Comparison of ENCODE assay signal across 8 mouse cellular contexts in genomic region chr12:105785000-105785774, GRCm38 (mm10). TPM values are rescaled to one million over a fixed set of nuclear protein-coding genes. Genes with fewer than 3 reads are reported as not detected.
DNase-seq lines count a peak whose midpoint lies in the region; ATAC-seq and TF ChIP-seq lines count a peak whose summit lies in the region.

No protein-coding gene starts in this region.

- H3K27ac ChIP-seq in embryonic facial prominence, embryonic 13.5 days, result peak overlapping the region; percentile 97
- H3K27ac ChIP-seq in heart, embryonic 14.5 days (replicated peaks in 1 of 2; ENCODE audit: control insufficient read depth in 1 of 2, insufficient read depth in 1 of 2, low read depth in 2 of 2, low read length in 2 of 2), result peak overlapping the region; percentile 96 to 97
- H3K27ac ChIP-seq in kidney, postnatal 0 days, result peak overlapping the region; percentile 99
- H3K27ac ChIP-seq in lung, embryonic 15.5 days, result peak overlapping the region; percentile 96

- H3K4me1 ChIP-seq in embryonic facial prominence, embryonic 13.5 days, result peaks cover 19% of the 10 kb centered on the region
- H3K4me1 ChIP-seq in heart, embryonic 14.5 days (ENCODE audit: control insufficient read depth in 2 of 2, insufficient read depth in 2 of 2, low read length in 2 of 2), result peaks cover 2 to 16% of the 10 kb centered on the region in 2 experiments; a peak in 3 of 4 replicates
- H3K4me1 ChIP-seq in kidney, postnatal 0 days (replicated peaks; ENCODE audit: insufficient read depth, low read length), result peaks cover 6% of the 10 kb centered on the region; the same call in 1 of the 2 replicates
- H3K4me1 ChIP-seq in lung, embryonic 15.5 days, result peaks cover 16% of the 10 kb centered on the region

- peak overlapping the region; percentile 89 for H3K4me3 ChIP-seq in embryonic facial prominence, embryonic 13.5 days
- H3K4me3 ChIP-seq in heart, embryonic 14.5 days (ENCODE audit: control insufficient read depth in 1 of 2, insufficient read depth in 1 of 2, low read depth in 1 of 2, low read length in 2 of 2), result peak overlapping the region; percentile 92 to 98
- H3K4me3 ChIP-seq in kidney, postnatal 0 days (replicated peaks; ENCODE audit: low read depth, low read length), result peak overlapping the region; percentile 97
- H3K4me3 ChIP-seq in lung, embryonic 15.5 days, result peak overlapping the region; percentile 89

- peak; percentile 86 for ATAC-seq in Patski
- peak; percentile 63 for ATAC-seq in embryonic facial prominence, embryonic 13.5 days (ENCODE audit: insufficient number of reproducible peaks, insufficient read depth, low FRiP score, low TSS enrichment, low read depth)
- ATAC-seq in heart, embryonic 14.5 days (ENCODE audit: insufficient number of reproducible peaks, insufficient read depth, low FRiP score, low read depth), result peak; percentile 68
- peak; percentile 74 for ATAC-seq in kidney, postnatal 0 days (replicated peaks; ENCODE audit: low FRiP score, low read depth)
- peak; percentile 75 for ATAC-seq in lung, embryonic 15.5 days (ENCODE audit: borderline replicate concordance, extremely low read depth, low FRiP score, low TSS enrichment)

- no peaks in the 10 kb centered on the region for H3K9me3 ChIP-seq in embryonic facial prominence, embryonic 13.5 days
- H3K9me3 ChIP-seq in heart, embryonic 14.5 days (ENCODE audit: control insufficient read depth, low read length), result no peaks in the 10 kb centered on the region
- no peaks in the 10 kb centered on the region for H3K9me3 ChIP-seq in kidney, postnatal 0 days (replicated peaks; ENCODE audit: low read length)
- no peaks in the 10 kb centered on the region for H3K9me3 ChIP-seq in lung, embryonic 15.5 days

- CTCF ChIA-PET in Patski (lab: Charles Lee), result no interaction called here

- peak overlapping the region; percentile 95 for H3K9ac ChIP-seq in embryonic facial prominence, embryonic 13.5 days
- H3K9ac ChIP-seq in heart, embryonic 14.5 days (ENCODE audit: low read length), result peak overlapping the region; percentile 95
- peak overlapping the region; percentile 98 for H3K9ac ChIP-seq in kidney, postnatal 0 days (ENCODE audit: low read depth, low read length)
- peak overlapping the region; percentile 88 for H3K9ac ChIP-seq in lung, embryonic 15.5 days

- H3K4me2 ChIP-seq in embryonic facial prominence, embryonic 13.5 days, result peak overlapping the region; percentile 82
- peak overlapping the region; percentile 93 for H3K4me2 ChIP-seq in heart, embryonic 14.5 days (ENCODE audit: low read length)
- peak overlapping the region; percentile 80 for H3K4me2 ChIP-seq in kidney, postnatal 0 days (ENCODE audit: low read length)
- peak overlapping the region; percentile 91 for H3K4me2 ChIP-seq in lung, embryonic 15.5 days

- DNase-seq in B cell, adult 2 months, result peak; percentile 78 to 79
- DNase-seq in Patski (ENCODE audit: low read depth, low spot score), result peak; percentile 7
- peak; percentile 74 for DNase-seq in kidney, postnatal 0 days (ENCODE audit: low spot score)
- peak; percentile 58 for DNase-seq in ovary, adult 18-20 months (ENCODE audit: low spot score)
- peak; percentile 83 for DNase-seq in thymus, postnatal 25 days

- H3K27me3 ChIP-seq in Patski, result peaks cover 3% of the 10 kb centered on the region
- no peaks in the 10 kb centered on the region for H3K27me3 ChIP-seq in embryonic facial prominence, embryonic 13.5 days
- no peaks in the 10 kb centered on the region for H3K27me3 ChIP-seq in heart, embryonic 14.5 days (ENCODE audit: control insufficient read depth, insufficient read depth, low read length)
- H3K27me3 ChIP-seq in kidney, postnatal 0 days (ENCODE audit: insufficient read depth, low read length), result no peaks in the 10 kb centered on the region
- no peaks in the 10 kb centered on the region for H3K27me3 ChIP-seq in lung, embryonic 15.5 days

- in situ Hi-C loops in Patski (cut with MboI; ENCODE audit: low pct_unique_long_range_greater_than_20kb), result no loop called here

- under 1% methylated on average over 53 of the region's 53 CpGs for WGBS in embryonic facial prominence, embryonic 13.5 days
- under 1% methylated on average over 46 of the region's 53 CpGs for WGBS in heart, embryonic 14.5 days
- under 1% methylated on average over 48 of the region's 53 CpGs for whole genome bisulfite sequencing in kidney, postnatal 0 days
- under 1% methylated on average over 32 of the region's 53 CpGs for WGBS in lung, embryonic 15.5 days

- no peaks in the 10 kb centered on the region for H3K36me3 ChIP-seq in embryonic facial prominence, embryonic 13.5 days
- H3K36me3 ChIP-seq in heart, embryonic 14.5 days (ENCODE audit: control insufficient read depth, insufficient read depth, low read length), result peaks cover 3% of the 10 kb centered on the region; the same call in 1 of the 2 replicates
- no peaks in the 10 kb centered on the region for H3K36me3 ChIP-seq in kidney, postnatal 0 days (ENCODE audit: insufficient read depth, low read length)
- H3K36me3 ChIP-seq in lung, embryonic 15.5 days, result no peaks in the 10 kb centered on the region

- POLR2A ChIA-PET in Patski (lab: Charles Lee), result no interaction called here

- TF ChIP-seq CTCF in Patski (IDR thresholded peaks at IDR 0.05), result no peak
- TF ChIP-seq CTCF in kidney, postnatal 0 days (IDR thresholded peaks at IDR 0.05; ENCODE audit: low read depth), result no peak

RNA-seq across cellular contexts. Expression of gene Papola, which starts 0.7 kb away (rescaled TPM):
- polyA plus RNA-seq in Patski (2021), result 117 TPM
- 229 and 265 TPM in 2 replicates for polyA plus RNA-seq in embryonic facial prominence, embryonic 13.5 days (2015; fragmentation: Nextera tagmentation; extraction: Ambion mirVana)
- 118 and 120 TPM in 2 replicates for polyA plus RNA-seq in heart, embryonic 14.5 days (2014; fragmentation: Nextera tagmentation; extraction: Ambion mirVana)
- polyA plus RNA-seq in kidney, postnatal 0 days (2015; fragmentation: Nextera tagmentation; extraction: Ambion mirVana), result 189 TPM in 2 replicates
- polyA plus RNA-seq in lung, embryonic 15.5 days (2015; fragmentation: Nextera tagmentation; extraction: Ambion mirVana), result 209 and 218 TPM in 2 replicates

Comparison
In these comparisons a context has a peak if more than half of its experiments do, and no peak if none do; other contexts are left out.
1. Peak in every context shown above with its lines: DNase-seq, ATAC-seq, H3K4me3 ChIP-seq and H3K27ac ChIP-seq.
2. DNase-seq: peak in every context shown above with its lines; median percentile 83 in thymus, postnatal 25 days; 78 in B cell, adult 2 months; 74 in kidney, postnatal 0 days; 58 in ovary, adult 18-20 months; 7 in Patski.